Mouse (Mus musculus): Measurements from ENCODE around the gene Usp32.
A peak's percentile ranks its signal among the peaks of the same experiment; 100 is the strongest.

Usp32 gene

GRCm38 (mm10) chr11:84948114-84948513, 191.8 kb downstream of the Usp32 start:
- no peak for DNase-seq (ENCODE audit: low read depth, low spot score)

- DNase-seq (ENCODE audit: low read depth, low spot score): no peak
These were observed 192.8 kb downstream of the Usp32 start for GRCm38 (mm10) chr11:84947206-84947605.

GRCm38 (mm10) chr11:84945841-84946240, 194.1 kb downstream of the Usp32 start:
- DNase-seq (ENCODE audit: low read depth, low spot score): no peak

GRCm38 (mm10) chr11:84944639-84945435, 195.1 kb downstream of the Usp32 start:
- DNase-seq (ENCODE audit: low read depth, low spot score): no peak

GRCm38 (mm10) chr11:84943948-84944347, 196.0 kb downstream of the Usp32 start:
- peak; percentile 25 for DNase-seq (ENCODE audit: low read depth, low spot score)

- no peak for DNase-seq (ENCODE audit: low read depth, low spot score)
These were observed 199.8 kb downstream of the Usp32 start for GRCm38 (mm10) chr11:84940140-84940539.

- DNase-seq (ENCODE audit: low read depth, low spot score): no peak
These were observed 200.4 kb downstream of the Usp32 start for GRCm38 (mm10) chr11:84939508-84940053.

Measured in CD4-positive helper T cell, adult 2 months (primary cell).